Mouse (Mus musculus): ENCODE data around the gene Lars2.

Lars2 gene

GRCm38 (mm10) chr9:123394856-123395255 is 28.1 kb downstream of the Lars2 start:
- DNase-seq: no peak

- DNase-seq: no peak
Observed at GRCm38 (mm10) chr9:123397701-123398100, 31.0 kb downstream of the Lars2 start.

GRCm38 (mm10) chr9:123402215-123402614 is 35.5 kb downstream of the Lars2 start:
- no peak for DNase-seq

GRCm38 (mm10) chr9:123403031-123403430 is 36.3 kb downstream of the Lars2 start:
- no peak for DNase-seq

GRCm38 (mm10) chr9:123405231-123405630 is 38.5 kb downstream of the Lars2 start:
- no peak for DNase-seq

GRCm38 (mm10) chr9:123408771-123409170 is 42.0 kb downstream of the Lars2 start:
- DNase-seq: no peak

GRCm38 (mm10) chr9:123429863-123430262 is 63.1 kb downstream of the Lars2 start:
- no peak for DNase-seq

- no peak for DNase-seq
Observed at GRCm38 (mm10) chr9:123430973-123431372, 64.2 kb downstream of the Lars2 start.

GRCm38 (mm10) chr9:123438223-123438622 is 71.5 kb downstream of the Lars2 start:
- DNase-seq: no peak

GRCm38 (mm10) chr9:123440230-123441058 is 73.7 kb downstream of the Lars2 start:
- DNase-seq: no peak

- peak; percentile 44 to 46 for DNase-seq
Observed at GRCm38 (mm10) chr9:123447101-123447500, 80.4 kb downstream of the Lars2 start.

- DNase-seq: no peak
Observed at GRCm38 (mm10) chr9:123448594-123448993, 81.9 kb downstream of the Lars2 start.

GRCm38 (mm10) chr9:123450174-123450573 is 83.4 kb downstream of the Lars2 start:
- peak; percentile 25 to 48 for DNase-seq

- DNase-seq: no peak
Observed at GRCm38 (mm10) chr9:123451772-123452171, 85.0 kb downstream of the Lars2 start.

- DNase-seq: no peak
Observed at GRCm38 (mm10) chr9:123456634-123457602, 90.2 kb downstream of the Lars2 start.

GRCm38 (mm10) chr9:123457603-123458002 is 90.9 kb downstream of the Lars2 start:
- DNase-seq: no peak

- no peak for DNase-seq
Observed at GRCm38 (mm10) chr9:123467141-123467620, 100.5 kb downstream of the Lars2 start.

GRCm38 (mm10) chr9:123468406-123469085 is 101.8 kb downstream of the Lars2 start:
- no peak for DNase-seq

GRCm38 (mm10) chr9:123469087-123469486 is 102.4 kb downstream of the Lars2 start:
- no peak for DNase-seq

- no peak for DNase-seq
Observed at GRCm38 (mm10) chr9:123473377-123473776, 106.7 kb downstream of the Lars2 start.

- DNase-seq: no peak
Observed at GRCm38 (mm10) chr9:123475569-123475968, 108.8 kb downstream of the Lars2 start.

GRCm38 (mm10) chr9:123478031-123478585 is 111.4 kb downstream of the Lars2 start:
- peak; percentile 14 to 29 for DNase-seq

All from thymus, postnatal 36 days (tissue).